Mouse (Mus musculus) embryonic facial prominence, embryonic 11.5 days (tissue): ENCODE results near the gene Degs2. TPM values are rescaled to one million over a fixed set of nuclear protein-coding genes. Genes with fewer than 3 reads are reported as not detected.
A peak's percentile ranks its signal among the peaks of the same experiment; 100 is the strongest.

Experiments
- microRNA counts: library from miRNA; unstranded; fragments of <30 nt; microRNA quantifications from one replicate; lab custom pipeline; 2016
- microRNA-seq: library from miRNA; unstranded; fragments of <30 nt; microRNA quantifications from one replicate; pipeline ENCODE4, GENCODE M21; 2016; ENCODE audit warnings: borderline number of aligned reads
- polyA plus RNA-seq: library from polyadenylated mRNA; unstranded; fragments of >200 nt; fragmentation: Nextera tagmentation; extraction: Ambion mirVana; gene quantifications from 2 replicates; pipeline ENCODE4 v1.2.1, GENCODE M21; 2014

Degs2 gene
- polyA plus RNA-seq, 1 experiment from 2014 or later, result 0.45 TPM

MicroRNA genes within 50 kb of the gene (microRNA counts, 519-probe panel; counts per million panel counts)
- 3,678 counts per million, percentile 54 among the panel's probes with 10 or more counts for microRNA mmu-miR-342-3p (lab: Ali Mortazavi, UCI)
- not detected for microRNA mmu-miR-342-5p (lab: Ali Mortazavi, UCI)

Small RNAs within 50 kb of the gene (microRNA-seq; reads per million reads assigned to microRNA genes)
- not detected for gene Gm23872
- 6,916 reads per million, percentile 90 among the genes with 10 or more reads in this experiment for gene Mir342

Other genes starting within 250 kb of the Degs2 start
- gene Evl, start 147.6 kb downstream of the Degs2 start, polyA plus RNA-seq, result 88.1 and 91.0 TPM in 2 replicates
- gene Yy1, start 90.7 kb upstream of the Degs2 start, polyA plus RNA-seq, result 19.3 and 20.2 TPM in 2 replicates
- 11.9 and 13.9 TPM in 2 replicates for gene Slc25a29, start 133.6 kb upstream of the Degs2 start, polyA plus RNA-seq
- gene Slc25a47, start 133.7 kb upstream of the Degs2 start, polyA plus RNA-seq, result 11.8 and 13.2 TPM in 2 replicates
- 4.1 and 5.6 TPM in 2 replicates for gene Wdr25, start 191.3 kb upstream of the Degs2 start, polyA plus RNA-seq
- gene Wars, start 191.9 kb upstream of the Degs2 start, polyA plus RNA-seq, result 113 and 118 TPM in 2 replicates